Mouse (Mus musculus): ENCODE measurements around the gene Stard3. TPM values are rescaled to one million over a fixed set of nuclear protein-coding genes. Genes with fewer than 3 reads are reported as not detected.
A peak's percentile ranks its signal among the peaks of the same experiment; 100 is the strongest.

The Stard3 gene
- polyA plus RNA-seq, 1 experiment from 2014 or later, result 45.6 TPM

- Histone ChIP-seq H3K9ac (ENCODE audit: low read length) (no peak overlapping the region), H3K27ac (ENCODE audit: low read depth, low read length) (no peak overlapping the region), H3K4me3 (ENCODE audit: low read depth, low read length) (no peak overlapping the region), H3K36me3 (ENCODE audit: control insufficient read depth, insufficient read depth, low read length) (no peaks in the 10 kb centered on the region), H3K9me3 (ENCODE audit: control insufficient read depth, low read length) (no peaks in the 10 kb centered on the region), H3K27me3 (ENCODE audit: control insufficient read depth, insufficient read depth, low read length) (peaks cover 95% of the 10 kb centered on the region), H3K4me1 (ENCODE audit: control insufficient read depth, insufficient read depth, low read length) (peaks cover 6% of the 10 kb centered on the region), H3K4me2 (ENCODE audit: low read depth) (no peak overlapping the region)
- ATAC-seq (ENCODE audit: insufficient read depth, low FRiP score, low TSS enrichment), result no peak
- DNase-seq (ENCODE audit: low spot score), result no peak
- 77% methylated on average over 4 of the region's 4 CpGs for WGBS
Observed at GRCm38 (mm10) chr11:98332841-98333240, 25.3 kb upstream of the Stard3 start.

GRCm38 (mm10) chr11:98333263-98333696 is 24.9 kb upstream of the Stard3 start:
- Histone ChIP-seq H3K27me3 (ENCODE audit: control insufficient read depth, insufficient read depth, low read length) (peaks cover 95% of the 10 kb centered on the region), H3K36me3 (ENCODE audit: control insufficient read depth, insufficient read depth, low read length) (no peaks in the 10 kb centered on the region), H3K4me3 (ENCODE audit: low read depth, low read length) (no peak overlapping the region), H3K4me1 (ENCODE audit: control insufficient read depth, insufficient read depth, low read length) (peaks cover 2% of the 10 kb centered on the region; the same call in 1 of the 2 replicates), H3K4me2 (ENCODE audit: low read depth) (no peak overlapping the region), H3K9me3 (ENCODE audit: control insufficient read depth, low read length) (no peaks in the 10 kb centered on the region), H3K27ac (ENCODE audit: low read depth, low read length) (no peak overlapping the region), H3K9ac (ENCODE audit: low read length) (no peak overlapping the region)
- no peak for DNase-seq (ENCODE audit: low spot score)
- WGBS, result 73% methylated on average over 10 of the region's 10 CpGs
- no peak for ATAC-seq (ENCODE audit: insufficient read depth, low FRiP score, low TSS enrichment)

GRCm38 (mm10) chr11:98333981-98334741 is 24.0 kb upstream of the Stard3 start:
- H3K4me3 ChIP-seq (ENCODE audit: low read depth, low read length), result no peak overlapping the region
- H3K27ac ChIP-seq (ENCODE audit: low read depth, low read length), result no peak overlapping the region
- peak overlapping the region; percentile 31 for H3K4me2 ChIP-seq (ENCODE audit: low read depth)
- no peaks in the 10 kb centered on the region for H3K9me3 ChIP-seq (ENCODE audit: control insufficient read depth, low read length)
- H3K36me3 ChIP-seq (ENCODE audit: control insufficient read depth, insufficient read depth, low read length), result no peaks in the 10 kb centered on the region
- DNase-seq (ENCODE audit: low spot score) (no peak), ATAC-seq (ENCODE audit: insufficient read depth, low FRiP score, low TSS enrichment) (no peak)
- H3K4me1 ChIP-seq (ENCODE audit: control insufficient read depth, insufficient read depth, low read length), result peaks cover 9% of the 10 kb centered on the region
- 3% methylated on average over 36 of the region's 41 CpGs for WGBS
- H3K9ac ChIP-seq (ENCODE audit: low read length), result no peak overlapping the region
- peaks cover 95% of the 10 kb centered on the region for H3K27me3 ChIP-seq (ENCODE audit: control insufficient read depth, insufficient read depth, low read length)

- Histone ChIP-seq H3K36me3 (ENCODE audit: control insufficient read depth, insufficient read depth, low read length) (no peaks in the 10 kb centered on the region), H3K27ac (ENCODE audit: low read depth, low read length) (no peak overlapping the region), H3K27me3 (ENCODE audit: control insufficient read depth, insufficient read depth, low read length) (peaks cover 95% of the 10 kb centered on the region), H3K9ac (ENCODE audit: low read length) (no peak overlapping the region), H3K4me2 (ENCODE audit: low read depth) (no peak overlapping the region), H3K4me1 (ENCODE audit: control insufficient read depth, insufficient read depth, low read length) (peaks cover 11% of the 10 kb centered on the region), H3K4me3 (ENCODE audit: low read depth, low read length) (no peak overlapping the region), H3K9me3 (ENCODE audit: control insufficient read depth, low read length) (no peaks in the 10 kb centered on the region)
- 4% methylated on average over 8 of the region's 9 CpGs for WGBS
- DNase-seq (ENCODE audit: low spot score) (no peak), ATAC-seq (ENCODE audit: insufficient read depth, low FRiP score, low TSS enrichment) (no peak)
Observed at GRCm38 (mm10) chr11:98335250-98335649, 22.9 kb upstream of the Stard3 start.

- Histone ChIP-seq H3K27ac (ENCODE audit: low read depth, low read length) (no peak overlapping the region), H3K4me2 (ENCODE audit: low read depth) (no peak overlapping the region), H3K4me3 (ENCODE audit: low read depth, low read length) (no peak overlapping the region), H3K9ac (ENCODE audit: low read length) (no peak overlapping the region), H3K4me1 (ENCODE audit: control insufficient read depth, insufficient read depth, low read length) (peaks cover 11% of the 10 kb centered on the region), H3K36me3 (ENCODE audit: control insufficient read depth, insufficient read depth, low read length) (no peaks in the 10 kb centered on the region), H3K27me3 (ENCODE audit: control insufficient read depth, insufficient read depth, low read length) (peaks cover 93% of the 10 kb centered on the region), H3K9me3 (ENCODE audit: control insufficient read depth, low read length) (no peaks in the 10 kb centered on the region)
- no peak for DNase-seq (ENCODE audit: low spot score)
- no peak for ATAC-seq (ENCODE audit: insufficient read depth, low FRiP score, low TSS enrichment)
- WGBS, result 19% methylated on average over 13 of the region's 13 CpGs
Observed at GRCm38 (mm10) chr11:98336245-98337107, 21.7 kb upstream of the Stard3 start.

- WGBS, result under 1% methylated on average over 52 of the region's 57 CpGs
Observed at GRCm38 (mm10) chr11:98338507-98338961, 19.6 kb upstream of the Stard3 start.

GRCm38 (mm10) chr11:98339071-98339501 is 19.1 kb upstream of the Stard3 start:
- WGBS, result 0% methylated on average over 18 of the region's 19 CpGs
- peak overlapping the region; percentile 73 for H3K4me2 ChIP-seq (ENCODE audit: low read depth)
- peak overlapping the region; percentile 29; the same call in 1 of the 2 replicates for H3K9ac ChIP-seq (ENCODE audit: low read length)
- H3K36me3 ChIP-seq (ENCODE audit: control insufficient read depth, insufficient read depth, low read length), result no peaks in the 10 kb centered on the region
- H3K4me3 ChIP-seq (ENCODE audit: low read depth, low read length), result peak overlapping the region; percentile 44
- no peak for DNase-seq (ENCODE audit: low spot score)
- peaks cover 89% of the 10 kb centered on the region for H3K27me3 ChIP-seq (ENCODE audit: control insufficient read depth, insufficient read depth, low read length)
- no peaks in the 10 kb centered on the region for H3K9me3 ChIP-seq (ENCODE audit: control insufficient read depth, low read length)
- ATAC-seq (ENCODE audit: insufficient read depth, low FRiP score, low TSS enrichment), result no peak
- H3K4me1 ChIP-seq (ENCODE audit: control insufficient read depth, insufficient read depth, low read length), result peaks cover 13% of the 10 kb centered on the region
- no peak overlapping the region for H3K27ac ChIP-seq (ENCODE audit: low read depth, low read length)

More at GRCm38 (mm10) chr11:98338507-98338961, 19.6 kb upstream of the Stard3 start:
- no peak for ATAC-seq (ENCODE audit: insufficient read depth, low FRiP score, low TSS enrichment)
- H3K4me2 ChIP-seq (ENCODE audit: low read depth), result peak overlapping the region; percentile 73
- no peaks in the 10 kb centered on the region for H3K9me3 ChIP-seq (ENCODE audit: control insufficient read depth, low read length)
- H3K4me1 ChIP-seq (ENCODE audit: control insufficient read depth, insufficient read depth, low read length), result peaks cover 13% of the 10 kb centered on the region
- H3K9ac ChIP-seq (ENCODE audit: low read length), result peak overlapping the region; percentile 29; the same call in 1 of the 2 replicates
- H3K27me3 ChIP-seq (ENCODE audit: control insufficient read depth, insufficient read depth, low read length), result peaks cover 92% of the 10 kb centered on the region
- H3K27ac ChIP-seq (ENCODE audit: low read depth, low read length), result no peak overlapping the region
- H3K4me3 ChIP-seq (ENCODE audit: low read depth, low read length), result peak overlapping the region; percentile 44
- no peaks in the 10 kb centered on the region for H3K36me3 ChIP-seq (ENCODE audit: control insufficient read depth, insufficient read depth, low read length)
- no peak for DNase-seq (ENCODE audit: low spot score)

- ATAC-seq (ENCODE audit: insufficient read depth, low FRiP score, low TSS enrichment) (no peak), DNase-seq (ENCODE audit: low spot score) (no peak)
- Histone ChIP-seq H3K9ac (ENCODE audit: low read length) (no peak overlapping the region), H3K36me3 (ENCODE audit: control insufficient read depth, insufficient read depth, low read length) (no peaks in the 10 kb centered on the region), H3K4me1 (ENCODE audit: control insufficient read depth, insufficient read depth, low read length) (peaks cover 13% of the 10 kb centered on the region), H3K9me3 (ENCODE audit: control insufficient read depth, low read length) (no peaks in the 10 kb centered on the region), H3K27me3 (ENCODE audit: control insufficient read depth, insufficient read depth, low read length) (peaks cover 86% of the 10 kb centered on the region), H3K4me2 (ENCODE audit: low read depth) (no peak overlapping the region), H3K27ac (ENCODE audit: low read depth, low read length) (no peak overlapping the region), H3K4me3 (ENCODE audit: low read depth, low read length) (no peak overlapping the region; the same call in 1 of the 2 replicates)
- WGBS, result 8% methylated on average over 11 of the region's 11 CpGs
Observed at GRCm38 (mm10) chr11:98339679-98340287, 18.4 kb upstream of the Stard3 start.

Measured in neural tube, embryonic 11.5 days (tissue).